Mouse (Mus musculus): ENCODE measurements around the gene Gpc6.

- no peak for TF ChIP-seq CTCF (IDR thresholded peaks at IDR 0.05; ENCODE audit: low read depth)
- TF ChIP-seq EP300 (IDR thresholded peaks at IDR 0.05; ENCODE audit: low read depth): no peak
These were observed 734.2 kb downstream of the Gpc6 start for GRCm38 (mm10) chr14:117659198-117659761.

All from heart, postnatal 0 days (tissue).